ENCODE assay signal across 22 mouse cellular contexts in genomic region chr14:22367615-22368014, GRCm38 (mm10).
DNase-seq lines count a peak whose midpoint lies in the region; ATAC-seq and TF ChIP-seq lines count a peak whose summit lies in the region.
"Had no signal": no experiment of that assay in that cellular context is flagged by ENCODE, and none has a peak within 500 bp of the region (broad histone marks: within the 10 kb centered on the region; RNA-seq: fewer than 3 reads in every experiment).

No protein-coding gene starts in this region.

- intact Hi-C loops in heart, postnatal 25 days (cut with DNase I), result no loop called here

- H3K36me3 ChIP-seq in intestine, postnatal 0 days (ENCODE audit: control insufficient read depth, insufficient read depth), result no peaks in the 10 kb centered on the region
- H3K36me3 ChIP-seq: heart, embryonic 13.5 days had no signal

- TF ChIP-seq CTCF in intestine, postnatal 0 days (IDR thresholded peaks at IDR 0.05; ENCODE audit: low read depth), result no peak

- no peak overlapping the region for H3K4me2 ChIP-seq in intestine, postnatal 0 days (replicated peaks; ENCODE audit: low read depth)
- H3K4me2 ChIP-seq: heart, embryonic 13.5 days; liver, embryonic 11.5 days had no signal

- ATAC-seq in intestine, postnatal 0 days, result no peak
- ATAC-seq in inflammation-experienced regulatory T-cells, adult 6 months, result no peak
- ATAC-seq: midbrain, embryonic 16.5 days; Patski had no signal

- no peak overlapping the region for H3K27ac ChIP-seq in intestine, postnatal 0 days (ENCODE audit: low read depth, low read length)
- H3K27ac ChIP-seq: heart, embryonic 13.5 days; layer of hippocampus, adult 2 months had no signal

- peak; percentile 7 for DNase-seq in adrenal gland, postnatal 10 days
- no peak for DNase-seq in adrenal gland, postnatal 14 days
- DNase-seq in heart, adult 11 months, result peak; percentile 80
- no peak for DNase-seq in heart, postnatal 25 days (ENCODE audit: low spot score)
- peak; percentile 7 for DNase-seq in urinary bladder, postnatal 14 days (ENCODE audit: low spot score)
- DNase-seq in urinary bladder, postnatal 10 days (ENCODE audit: low spot score), result no peak
- DNase-seq: adrenal gland, adult 8-10 months; cerebellum, adult 11 months; cerebellum, postnatal 25 days; embryo, embryonic 11 days; kidney, adult 2 months; kidney, postnatal 10 days; lung, adult 18-20 months; lung, postnatal 36 days; right cerebral cortex, postnatal 4 days had no signal

- 84% methylated on average over 4 of the region's 4 CpGs for WGBS in intestine, postnatal 0 days

- no peaks in the 10 kb centered on the region for H3K27me3 ChIP-seq in intestine, postnatal 0 days (replicated peaks; ENCODE audit: control insufficient read depth, insufficient read depth, low read length)
- H3K27me3 ChIP-seq: heart, embryonic 13.5 days; Patski had no signal

- H3K9ac ChIP-seq in intestine, postnatal 0 days (ENCODE audit: low read depth, low read length), result no peak overlapping the region
- H3K9ac ChIP-seq: heart, embryonic 13.5 days had no signal

- H3K4me1 ChIP-seq in intestine, postnatal 0 days (replicated peaks; ENCODE audit: control insufficient read depth, insufficient read depth, low read length), result no peaks in the 10 kb centered on the region

- no peaks in the 10 kb centered on the region for H3K9me3 ChIP-seq in intestine, postnatal 0 days (ENCODE audit: control insufficient read depth)
- H3K9me3 ChIP-seq: heart, embryonic 13.5 days had no signal

- H3K4me3 ChIP-seq in intestine, postnatal 0 days (ENCODE audit: low read depth, low read length), result no peak overlapping the region
- H3K4me3 ChIP-seq: heart, embryonic 13.5 days; layer of hippocampus, adult 2 months had no signal

Comparison
In these comparisons a context has a peak if more than half of its experiments do, and no peak if none do; other contexts are left out.
1. DNase-seq: peak in adrenal gland, postnatal 10 days (single experiment), heart, adult 11 months (single experiment) and urinary bladder, postnatal 14 days (single experiment); none in adrenal gland, postnatal 14 days (single experiment), heart, postnatal 25 days (single experiment) and urinary bladder, postnatal 10 days (single experiment).